Mouse (Mus musculus) bone marrow, adult 2 months (tissue): ENCODE measurements around the gene Slco1b2. TPM values are rescaled to one million over a fixed set of nuclear protein-coding genes. Genes with fewer than 3 reads are reported as not detected.
"Not testable (repeated sequence)": the region's sequence is repeated elsewhere in the genome, so short reads cannot be mapped to it uniquely, and the experiment has no call there.

Experiments
- H3K27ac ChIP-seq: fragments of 200-500 bp; 2 replicates; pipeline ENCODE4 v1.5.1; 2012; ENCODE audit warnings: low read depth, mild to moderate bottlenecking, control low read depth, inconsistent platforms, low read length; ENCODE audit not compliant: control insufficient read depth, poor library complexity, insufficient read depth
- H3K4me1 ChIP-seq: fragments of 200-500 bp; 2 replicates; pipeline ENCODE4 v1.6.1; 2011; ENCODE audit warnings: low read length; ENCODE audit not compliant: control insufficient read depth, insufficient read depth
- H3K4me3 ChIP-seq: fragments of 200-500 bp; replicated peaks from 2 replicates; pipeline ENCODE3; 2011; ENCODE audit warnings: mild to moderate bottlenecking, low read depth, low read length, control low read depth; ENCODE audit not compliant: control insufficient read depth
- CTCF ChIP-seq: fragments of 200-500 bp; IDR thresholded peaks from 2 replicates; pipeline ENCODE4 v1.5.1; 2011; ENCODE audit warnings: low read length, control low read depth; ENCODE audit not compliant: control insufficient read depth, insufficient read depth
- POLR2A ChIP-seq: fragments of 200-500 bp; IDR thresholded peaks from 2 replicates; pipeline ENCODE4 v1.6.1; 2011; ENCODE audit warnings: low read depth, mild to moderate bottlenecking, control low read depth, low read length, borderline replicate concordance; ENCODE audit not compliant: control insufficient read depth
- WGBS: fragments of 180-500 bp; shearing (Covaris S2); methylation state at CpG from one replicate; pipeline ENCODE4 v1.1.7; 2018; 5-methylcytosine and 5-hydroxymethylcytosine counted together
- polyA plus RNA-seq: library from polyadenylated mRNA; stranded (reverse); fragments of >200 nt; gene quantifications from 2 replicates; pipeline ENCODE4 v1.2.4, GENCODE M21; 2011; ENCODE audit warnings: low replicate concordance; ENCODE audit not compliant: missing spikeins, insufficient read depth, insufficient read length

The Slco1b2 gene
- 2.4 TPM in 1 of 2 replicates, not detected in the other for polyA plus RNA-seq

DNA sequence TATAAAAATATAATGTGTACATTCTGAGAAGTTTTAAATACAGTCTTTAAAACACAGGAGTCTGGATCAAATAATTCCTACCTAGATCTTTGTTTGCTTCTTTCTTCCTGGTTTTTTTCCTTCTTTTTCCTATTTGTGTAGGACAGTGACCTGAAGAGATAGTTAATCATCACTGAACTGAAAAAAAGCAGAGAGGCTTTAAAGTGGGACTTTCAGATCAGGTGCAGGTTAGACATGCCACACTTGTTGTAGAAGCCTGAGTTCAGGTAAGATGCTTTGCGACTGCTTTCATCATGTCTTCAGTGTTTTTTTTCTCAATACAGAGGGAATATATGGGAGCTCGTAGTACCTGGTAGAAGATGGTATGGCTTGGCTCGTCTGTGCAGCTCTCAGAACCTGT lies at the start of gene Slco1b2:
Gene Slco1b2 (plus strand): TSS at position 228 of the 400 bp plus-strand sequence.
- Histone ChIP-seq H3K4me3 (no peak within 1 kb of the TSS), H3K4me1 (no peaks in the 10 kb centered on the region), H3K27ac (no peak within 1 kb of the TSS)
- no peak for TF ChIP-seq CTCF
- TF ChIP-seq POLR2A = no peak
- WGBS = 64% methylated on average over 3 of the region's 3 CpGs

DNA sequence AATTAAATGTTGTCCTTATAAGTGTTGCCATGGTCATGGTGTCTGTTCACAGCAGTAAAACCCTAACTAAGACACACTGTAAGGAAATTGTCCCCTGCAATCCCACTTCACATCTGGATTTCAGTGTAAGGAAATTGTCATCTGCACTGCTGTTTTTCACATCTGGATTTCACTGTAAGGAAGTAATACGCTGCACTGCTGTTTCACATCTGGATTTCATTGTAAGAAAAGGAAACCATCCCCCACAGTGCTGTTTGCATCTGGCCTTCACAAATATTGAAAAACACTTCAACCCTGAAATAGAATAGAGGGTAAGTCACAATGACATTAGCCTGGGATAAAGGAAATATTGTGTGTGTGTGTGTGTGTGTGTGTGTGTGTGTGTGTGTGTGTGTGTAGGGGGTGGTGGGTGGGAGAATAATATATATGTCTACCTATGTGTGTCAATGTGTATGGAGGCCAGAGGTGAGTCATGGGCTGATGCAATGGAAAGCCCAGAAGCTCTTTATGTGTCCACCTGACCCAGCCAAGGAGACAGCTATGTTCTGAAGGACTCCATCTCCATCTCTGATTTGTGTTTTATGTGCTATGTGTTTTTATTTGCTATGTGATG lies 44.4 kb upstream of the Slco1b2 start:
- H3K27ac ChIP-seq = no peak overlapping the region
- 80% methylated on average over 1 of the region's 1 CpGs for WGBS
- H3K4me1 ChIP-seq = no peaks in the 10 kb centered on the region
- H3K4me3 ChIP-seq = no peak overlapping the region
- no peak for TF ChIP-seq CTCF
- no peak for TF ChIP-seq POLR2A

DNA sequence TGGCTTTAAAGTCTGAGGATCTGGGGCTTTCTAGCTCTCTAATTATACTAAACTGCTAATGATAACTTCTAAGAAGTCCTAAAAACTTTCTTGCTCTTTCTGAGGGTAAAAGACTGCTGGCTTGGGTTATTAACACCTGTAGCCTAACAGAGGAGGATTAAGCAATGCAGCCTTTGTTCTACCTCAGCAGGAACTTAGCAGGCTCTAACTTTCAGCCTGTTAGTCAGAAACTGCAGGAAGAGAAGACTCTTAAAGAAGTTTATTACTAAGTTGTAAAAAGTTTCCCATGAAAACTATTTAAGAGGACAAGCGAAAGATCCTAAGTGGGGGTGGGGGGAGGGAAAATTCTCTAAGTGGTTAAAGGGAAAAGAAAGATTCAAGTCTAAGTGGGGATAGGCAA lies 39.3 kb upstream of the Slco1b2 start:
- no peak overlapping the region for H3K4me3 ChIP-seq
- 60% methylated on average over 1 of the region's 1 CpGs for WGBS
- no peak for TF ChIP-seq POLR2A
- TF ChIP-seq CTCF = no peak
- no peak overlapping the region for H3K27ac ChIP-seq
- H3K4me1 ChIP-seq = no peaks in the 10 kb centered on the region

DNA sequence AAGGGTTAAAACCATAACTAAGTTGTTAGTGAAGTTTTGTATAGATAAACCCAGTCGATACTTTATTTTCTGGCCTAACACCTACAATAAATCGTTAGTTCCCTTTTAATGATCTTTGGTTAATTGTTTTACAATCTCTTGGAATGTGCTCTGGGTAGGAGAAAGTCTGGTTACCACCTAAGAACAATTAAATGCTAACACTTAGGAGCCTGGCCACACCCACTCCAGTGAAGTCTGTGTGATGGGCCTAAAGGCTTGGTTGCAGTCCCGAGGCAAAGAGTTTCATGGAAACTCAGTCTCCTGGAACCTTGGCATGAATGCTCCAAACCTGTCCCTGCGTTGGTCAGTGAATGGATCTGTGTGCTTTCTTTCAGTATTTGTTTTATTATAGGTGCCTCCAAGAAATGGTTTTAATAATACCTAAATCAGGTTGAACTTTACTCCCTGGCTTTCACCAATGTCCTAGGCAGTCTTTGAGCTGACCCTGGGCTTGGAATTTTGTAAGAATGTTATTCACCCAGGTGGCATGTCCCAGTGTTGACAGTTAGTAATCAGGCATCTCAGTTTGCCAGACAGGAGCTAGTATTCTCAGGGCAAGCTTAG lies 38.6 kb upstream of the Slco1b2 start:
- 28% methylated on average over 4 of the region's 4 CpGs for WGBS
- not testable (repeated sequence) for H3K4me3 ChIP-seq, H3K4me1 ChIP-seq, H3K27ac ChIP-seq

DNA sequence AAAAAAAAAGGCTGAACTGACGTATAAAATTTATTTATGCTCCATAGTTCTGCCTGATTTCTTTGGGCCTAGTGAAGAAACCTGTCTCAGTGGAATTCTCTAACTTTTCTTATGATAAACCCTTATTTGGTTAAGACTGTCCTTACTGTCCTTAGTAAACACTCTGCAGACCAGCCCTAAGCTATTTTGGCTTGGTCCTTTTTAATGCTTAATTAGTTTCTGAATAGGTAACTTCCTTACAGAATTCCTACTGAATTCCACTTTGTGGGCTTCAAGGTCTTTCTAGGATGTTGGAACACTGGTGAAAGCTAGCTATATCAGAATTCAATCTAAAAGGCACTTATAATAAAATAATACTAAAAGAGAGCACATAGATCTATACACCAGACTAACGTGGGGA lies 33.2 kb upstream of the Slco1b2 start:
- Histone ChIP-seq H3K27ac (no peak overlapping the region), H3K4me1 (no peaks in the 10 kb centered on the region), H3K4me3 (no peak overlapping the region)
- WGBS = 73% methylated on average over 2 of the region's 2 CpGs
- TF ChIP-seq CTCF (no peak), POLR2A (no peak)

DNA sequence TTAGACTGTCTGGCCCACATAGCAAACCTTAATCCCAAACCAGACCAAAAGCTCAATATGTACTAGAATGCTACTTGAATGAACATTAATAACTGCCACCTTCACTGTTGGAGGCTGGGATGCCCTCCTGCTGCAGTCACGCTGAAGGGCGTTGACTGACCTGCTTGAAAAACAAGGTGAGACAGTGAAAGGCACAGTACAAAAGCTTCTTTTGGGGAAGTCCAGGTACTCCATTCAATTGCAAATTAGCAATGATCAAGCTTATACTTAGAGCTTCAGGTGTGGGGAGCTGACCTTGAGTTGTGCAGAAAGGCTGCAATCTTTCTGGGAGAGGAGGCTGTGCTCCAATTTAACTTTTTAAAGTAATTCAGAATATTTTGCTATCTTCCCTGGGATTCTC lies 32.3 kb upstream of the Slco1b2 start:
- Histone ChIP-seq H3K4me1 (no peaks in the 10 kb centered on the region), H3K4me3 (no peak overlapping the region), H3K27ac (no peak overlapping the region)
- WGBS = 81% methylated on average over 2 of the region's 2 CpGs
- TF ChIP-seq CTCF (no peak), POLR2A (no peak)

DNA sequence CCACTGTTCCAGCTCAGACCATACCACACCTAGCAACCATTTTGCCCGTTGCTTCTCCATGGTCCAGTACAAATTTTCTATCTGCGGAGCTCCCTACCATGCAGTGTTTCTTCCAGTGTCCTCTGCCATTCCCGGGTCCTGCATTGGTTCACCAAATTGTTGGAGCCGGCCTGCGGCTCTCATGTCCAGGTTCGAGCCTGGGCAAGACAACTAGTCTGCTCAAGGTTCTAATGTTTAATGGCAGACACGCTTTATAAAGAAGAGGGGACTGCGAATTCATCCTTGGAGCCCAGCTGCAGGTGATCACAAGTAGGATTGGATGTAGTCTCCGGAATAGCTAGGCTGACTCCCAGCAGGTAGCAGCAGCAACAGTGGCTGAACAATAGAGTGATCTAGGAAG lies 28.4 kb upstream of the Slco1b2 start:
- no peak for TF ChIP-seq CTCF
- TF ChIP-seq POLR2A = no peak
- Histone ChIP-seq H3K27ac (no peak overlapping the region), H3K4me1 (no peaks in the 10 kb centered on the region), H3K4me3 (no peak overlapping the region)
- 70% methylated on average over 9 of the region's 9 CpGs for WGBS

DNA sequence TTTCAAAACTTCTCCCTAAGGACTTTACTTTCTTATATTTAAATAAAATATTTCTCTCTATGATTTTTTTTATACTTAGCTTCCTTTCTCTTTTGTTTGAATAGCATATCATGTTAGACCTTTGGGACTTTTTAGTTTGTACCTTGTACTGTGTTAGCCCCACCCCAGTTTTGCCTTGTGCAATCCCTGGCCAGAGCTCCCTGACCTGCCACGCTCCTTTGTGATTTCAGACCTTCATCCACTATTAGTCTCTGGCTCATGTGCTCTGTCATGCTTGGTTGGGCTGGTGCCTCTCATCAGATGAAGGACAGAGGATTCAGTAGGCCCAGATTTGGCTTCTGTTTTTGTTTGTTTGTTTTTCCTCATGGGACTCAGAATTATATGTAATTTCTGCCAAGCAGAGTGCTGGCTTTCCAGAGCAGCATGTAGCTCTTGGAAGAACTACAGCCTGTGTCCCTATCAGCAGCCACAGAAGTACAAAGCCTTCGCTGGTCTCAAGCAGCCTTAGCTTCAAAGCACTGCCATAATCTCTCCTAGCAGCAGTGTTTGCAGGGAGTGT lies 18.5 kb upstream of the Slco1b2 start:
- 57% methylated on average over 2 of the region's 2 CpGs for WGBS
- Histone ChIP-seq H3K4me1 (no peaks in the 10 kb centered on the region), H3K27ac (no peak overlapping the region), H3K4me3 (no peak overlapping the region)
- no peak for TF ChIP-seq POLR2A
- no peak for TF ChIP-seq CTCF

DNA sequence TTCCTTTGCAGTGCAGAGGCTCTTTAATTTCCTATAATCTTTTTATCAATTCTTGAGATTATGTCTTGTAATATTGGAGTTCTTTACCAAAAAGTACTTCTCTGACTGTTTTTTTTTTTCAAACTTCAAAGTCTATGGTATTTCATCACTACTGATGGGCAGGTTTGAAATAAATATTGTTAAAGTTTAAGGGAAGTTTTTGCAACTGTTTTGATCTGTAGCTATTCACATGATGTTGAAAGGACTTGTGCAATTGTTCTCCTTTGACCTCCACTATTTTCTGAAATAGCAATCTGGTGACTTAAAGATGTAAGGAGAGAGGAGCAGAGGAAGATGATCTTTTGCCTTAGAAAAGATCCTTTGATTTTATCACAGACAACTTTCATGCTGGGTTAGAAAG lies 15.3 kb upstream of the Slco1b2 start:
- H3K27ac ChIP-seq = no peak overlapping the region
- no peak overlapping the region for H3K4me3 ChIP-seq
- H3K4me1 ChIP-seq = no peaks in the 10 kb centered on the region
- TF ChIP-seq POLR2A (no peak), CTCF (no peak)
